Mouse (Mus musculus): ENCODE measurements around the gene Daam1.

Gene Daam1

DNA sequence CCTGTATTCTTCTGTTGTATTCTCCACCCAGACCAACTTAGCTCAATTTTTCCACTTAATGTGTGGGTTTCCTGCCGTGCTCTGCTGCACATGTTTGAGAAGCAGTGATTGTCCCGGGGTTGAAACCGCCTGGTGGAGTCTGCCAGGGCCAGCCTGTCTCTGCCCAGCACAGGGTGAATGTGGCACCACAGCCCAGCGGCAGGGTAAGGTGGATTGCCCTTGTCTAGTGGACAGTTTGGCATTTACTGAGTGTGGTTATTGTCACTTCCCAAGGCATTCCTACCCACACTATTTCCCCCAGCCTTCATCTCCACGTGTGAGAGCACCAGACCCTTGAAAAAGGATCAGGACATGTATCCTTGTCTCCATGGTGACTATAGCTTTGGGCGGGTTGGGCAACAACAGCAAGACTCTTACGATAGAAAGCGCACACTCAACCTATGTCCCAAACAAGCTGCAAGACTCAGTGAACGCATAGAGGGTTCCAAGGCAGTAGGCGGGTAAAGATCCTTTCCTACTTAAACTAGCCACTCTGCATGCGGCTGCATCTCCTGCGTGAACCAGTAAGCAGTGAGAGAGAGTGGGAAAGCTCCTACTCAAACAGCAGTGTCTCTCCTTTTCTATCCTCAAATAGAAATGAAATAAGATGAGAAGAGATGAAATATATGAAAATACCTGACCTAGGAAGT is 139.2 kb downstream of the Daam1 start:
- DNase-seq (ENCODE audit: low spot score in 2 of 2): no peak

DNA sequence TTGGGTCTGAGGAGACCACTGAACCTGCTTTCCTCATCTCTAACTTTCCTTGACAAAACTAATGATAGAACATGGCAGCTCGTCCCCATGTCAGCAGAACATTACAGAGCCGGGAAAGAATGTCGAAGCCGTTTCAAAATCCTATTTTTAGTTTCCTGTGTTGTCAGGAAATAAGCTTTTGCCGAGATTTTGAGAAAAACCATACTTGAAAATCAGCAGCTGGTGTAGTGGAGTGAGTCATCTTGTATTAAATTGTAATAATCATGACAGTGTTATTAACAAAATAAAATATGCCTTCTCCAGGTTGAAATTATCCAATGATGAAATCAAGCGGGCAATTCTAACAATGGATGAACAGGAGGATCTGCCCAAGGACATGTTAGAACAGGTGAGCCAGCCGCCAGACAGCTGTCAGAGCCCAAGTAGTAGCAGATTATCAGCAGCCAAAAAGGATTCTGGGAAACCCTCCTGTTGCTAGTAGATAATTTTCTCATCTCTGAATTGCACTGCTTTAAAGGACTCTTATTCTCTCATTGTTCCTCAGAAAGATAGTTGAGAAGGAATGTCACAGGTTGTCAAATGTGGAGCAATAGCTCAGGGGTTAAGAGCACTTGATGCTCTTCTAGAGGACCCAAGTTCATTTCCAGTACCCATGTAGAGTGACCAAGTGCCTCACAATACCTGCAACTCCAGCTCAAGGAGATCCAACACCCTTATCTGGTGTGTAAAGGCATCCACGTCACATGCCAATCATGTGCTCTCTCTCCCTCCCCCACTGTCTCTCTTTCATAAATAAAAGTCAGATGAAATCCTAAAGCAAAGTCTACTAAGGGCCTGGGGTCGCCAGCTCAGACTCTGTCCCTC is 140.1 kb downstream of the Daam1 start:
- no peak for DNase-seq (ENCODE audit: low spot score in 2 of 2)

DNA sequence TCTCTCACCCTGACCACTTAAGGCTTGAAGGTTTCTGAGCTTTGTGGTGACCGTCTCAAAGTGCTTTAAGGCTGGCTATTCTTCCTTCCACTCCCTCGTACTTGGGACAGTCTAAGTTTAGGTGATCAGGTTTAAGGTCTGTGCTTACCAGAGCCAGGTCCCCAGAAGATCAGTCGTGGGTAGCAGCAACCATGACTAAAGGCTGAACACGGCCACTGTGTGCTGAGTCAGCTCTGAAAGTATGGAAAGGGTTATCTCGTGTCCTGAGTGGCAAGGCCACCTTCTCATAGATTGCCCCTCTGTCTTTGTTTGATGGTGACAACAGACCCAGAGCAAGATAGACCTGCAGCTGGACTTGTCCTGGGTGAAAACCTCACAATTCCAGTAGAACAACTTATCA is 141.2 kb downstream of the Daam1 start:
- no peak for DNase-seq (ENCODE audit: low spot score in 2 of 2)

DNA sequence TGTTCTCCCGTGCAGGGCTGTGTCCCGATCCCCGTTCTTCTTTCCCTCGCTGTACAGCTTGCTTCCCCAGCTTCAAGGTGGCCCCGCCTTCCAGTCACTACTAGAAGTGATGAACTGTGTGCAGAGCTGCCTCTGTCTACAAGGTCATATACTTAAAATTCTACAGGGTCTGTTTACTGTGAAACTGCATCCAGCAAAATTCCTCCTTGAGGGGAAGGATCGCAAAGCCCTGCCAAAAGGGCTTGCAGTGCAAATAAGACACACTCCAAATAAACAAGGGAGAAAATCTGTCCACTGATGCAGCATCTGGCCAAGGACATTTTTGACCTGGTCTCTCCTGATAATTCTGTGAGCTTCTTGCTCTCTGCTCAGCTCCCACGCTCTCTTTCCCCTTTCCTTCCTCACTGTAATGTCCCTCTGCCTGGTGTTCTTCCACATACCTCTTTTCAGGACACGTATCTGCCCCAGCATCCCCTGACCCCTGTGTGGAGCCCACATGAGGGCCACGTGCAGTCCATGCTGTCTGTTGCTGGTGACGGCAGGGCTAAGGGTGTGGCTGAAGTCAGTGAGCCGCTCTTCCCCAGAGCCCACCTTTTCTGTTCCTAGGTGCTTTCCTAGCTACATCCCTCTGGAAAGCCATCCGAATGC is 141.9 kb downstream of the Daam1 start:
- no peak for DNase-seq (ENCODE audit: low spot score in 2 of 2)

DNA sequence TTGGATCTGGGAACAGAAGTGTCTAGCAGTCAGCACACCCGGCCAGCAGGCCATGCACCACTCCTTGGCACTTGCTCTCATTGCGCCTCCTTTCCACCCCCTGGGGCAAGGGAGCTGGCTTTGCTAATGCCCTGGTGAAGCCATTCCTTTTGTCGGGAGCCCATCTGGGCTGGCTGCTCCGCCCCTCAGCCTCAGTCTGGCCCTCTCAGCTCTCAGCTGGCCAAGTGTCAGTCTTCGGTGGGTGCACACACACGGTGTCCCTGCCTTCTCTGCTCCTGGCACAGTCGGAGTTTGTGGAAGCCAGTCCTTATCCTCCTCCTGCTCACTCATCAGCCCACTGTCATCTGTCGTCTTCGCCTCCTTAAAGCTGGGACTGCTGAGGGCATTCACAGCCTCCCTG is 142.7 kb downstream of the Daam1 start:
- DNase-seq (ENCODE audit: low spot score in 2 of 2): no peak

- no peak for DNase-seq (ENCODE audit: low spot score in 2 of 2)
These were observed 144.7 kb downstream of the Daam1 start for GRCm38 (mm10) chr12:71975626-71976025.

DNA sequence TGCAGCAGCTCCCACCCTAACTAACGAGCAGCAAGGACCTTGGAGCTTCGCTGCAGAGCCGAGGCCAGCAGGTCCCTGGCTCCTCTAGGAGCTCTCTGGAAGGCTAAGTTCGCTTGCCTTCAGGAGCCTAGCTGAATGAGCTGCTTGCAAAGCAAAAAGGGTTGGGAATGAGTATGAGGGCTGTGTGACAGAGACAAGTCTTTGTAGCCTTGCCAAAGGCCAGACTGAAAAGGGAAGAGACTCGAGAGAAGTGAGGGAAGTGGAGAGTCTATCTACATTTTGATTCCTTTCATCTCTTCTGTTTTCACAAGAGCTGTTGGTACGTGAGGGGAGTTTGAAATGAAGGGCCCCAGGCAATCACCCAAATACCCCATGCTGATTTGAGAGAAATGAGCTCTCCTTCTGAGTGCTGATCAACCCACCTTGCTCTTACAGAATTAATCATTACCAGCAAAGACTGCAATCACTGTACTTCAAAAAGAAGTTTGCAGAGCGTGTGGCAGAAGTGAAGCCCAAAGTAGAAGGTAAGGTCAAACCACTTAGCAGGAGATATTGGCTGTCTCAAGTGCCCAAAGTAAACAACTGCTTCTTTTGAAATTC is 145.6 kb downstream of the Daam1 start:
- no peak for DNase-seq (ENCODE audit: low spot score in 2 of 2)

DNA sequence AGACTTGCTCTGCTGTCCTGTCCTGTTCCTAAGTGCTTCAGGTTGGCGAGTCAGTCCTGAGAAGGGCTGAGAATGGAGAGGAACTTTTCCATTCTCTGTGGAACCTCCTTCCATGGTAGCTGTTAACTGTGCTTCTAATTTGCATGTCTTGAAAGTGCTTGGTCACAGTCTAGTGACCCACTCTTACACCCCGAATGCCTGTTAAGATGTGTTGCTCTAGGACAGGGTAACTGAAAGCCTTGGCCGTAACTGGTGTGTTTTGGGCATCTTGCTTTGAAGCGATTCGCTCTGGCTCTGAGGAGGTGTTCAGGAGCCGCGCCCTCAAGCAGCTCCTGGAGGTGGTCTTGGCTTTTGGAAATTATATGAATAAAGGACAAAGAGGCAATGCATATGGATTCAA is 146.5 kb downstream of the Daam1 start:
- DNase-seq (ENCODE audit: low spot score in 2 of 2): no peak

GRCm38 (mm10) chr12:71978513-71979352 is 147.9 kb downstream of the Daam1 start:
- DNase-seq (ENCODE audit: low spot score in 2 of 2): no peak

DNA sequence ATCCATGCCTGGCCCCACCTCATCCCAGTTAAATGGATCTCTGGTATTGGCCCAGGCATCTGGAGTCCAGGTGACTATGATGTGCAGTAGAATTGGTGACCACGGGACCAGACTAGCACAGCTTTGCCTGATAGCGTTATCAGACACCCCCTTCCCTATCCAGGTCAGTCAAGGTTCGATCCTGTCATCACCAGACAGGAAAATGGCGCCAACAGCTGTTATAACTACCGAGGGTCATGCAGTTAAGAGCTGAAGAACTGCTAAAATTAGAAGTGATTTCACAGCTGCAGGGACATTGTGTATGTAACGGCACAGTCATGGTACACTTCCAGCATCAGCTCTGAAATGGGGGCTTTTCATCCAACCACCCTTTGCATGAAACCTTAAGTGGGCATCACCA is 149.3 kb downstream of the Daam1 start:
- DNase-seq (ENCODE audit: low spot score in 2 of 2): no peak

- DNase-seq (ENCODE audit: low spot score in 2 of 2): no peak
These were observed 149.9 kb downstream of the Daam1 start for GRCm38 (mm10) chr12:71980746-71981145.

GRCm38 (mm10) chr12:71981250-71981649 is 150.4 kb downstream of the Daam1 start:
- DNase-seq (ENCODE audit: low spot score in 2 of 2): no peak

DNA sequence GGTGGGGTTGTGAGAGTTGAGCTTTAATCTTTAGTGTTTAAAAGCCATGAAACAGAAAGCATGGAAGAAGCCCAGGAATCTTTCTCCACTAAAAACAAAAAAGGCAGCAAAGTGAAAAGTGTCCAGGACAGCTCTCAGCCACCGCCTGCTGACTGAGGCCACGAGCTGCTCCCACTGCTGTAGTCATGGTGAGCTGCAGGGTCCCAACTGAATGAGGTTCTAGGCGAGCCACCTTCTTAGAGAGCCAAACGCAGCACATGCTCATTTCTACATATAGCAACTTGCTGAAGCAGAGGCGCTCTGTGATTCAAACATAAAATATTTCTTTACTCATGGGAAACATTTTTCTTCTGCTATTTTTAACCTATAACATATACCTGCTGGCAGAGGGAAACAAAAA is 150.9 kb downstream of the Daam1 start:
- no peak for DNase-seq (ENCODE audit: low spot score in 2 of 2)

- DNase-seq (ENCODE audit: low spot score in 2 of 2): no peak
These were observed 152.3 kb downstream of the Daam1 start for GRCm38 (mm10) chr12:71983102-71983715.

DNA sequence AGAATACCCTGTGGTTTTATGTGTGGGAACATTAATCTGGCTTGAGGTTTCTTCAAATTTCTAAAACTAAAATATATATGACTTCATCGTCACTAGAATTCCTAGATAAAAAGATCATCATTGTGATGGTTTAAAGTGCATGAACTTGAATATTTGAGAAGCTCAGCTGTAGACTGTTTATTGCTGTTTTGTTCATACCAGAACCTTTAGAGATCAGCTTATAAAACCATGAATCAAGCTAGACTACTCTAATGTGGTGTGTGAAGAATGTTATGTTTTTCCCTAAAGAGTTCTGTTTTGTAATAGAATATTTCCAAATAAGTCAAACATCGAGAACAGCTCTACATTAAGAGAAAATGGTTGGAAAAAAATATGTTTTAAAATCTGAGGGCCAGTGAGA is 156.3 kb downstream of the Daam1 start:
- no peak for DNase-seq (ENCODE audit: low spot score in 2 of 2)

DNA sequence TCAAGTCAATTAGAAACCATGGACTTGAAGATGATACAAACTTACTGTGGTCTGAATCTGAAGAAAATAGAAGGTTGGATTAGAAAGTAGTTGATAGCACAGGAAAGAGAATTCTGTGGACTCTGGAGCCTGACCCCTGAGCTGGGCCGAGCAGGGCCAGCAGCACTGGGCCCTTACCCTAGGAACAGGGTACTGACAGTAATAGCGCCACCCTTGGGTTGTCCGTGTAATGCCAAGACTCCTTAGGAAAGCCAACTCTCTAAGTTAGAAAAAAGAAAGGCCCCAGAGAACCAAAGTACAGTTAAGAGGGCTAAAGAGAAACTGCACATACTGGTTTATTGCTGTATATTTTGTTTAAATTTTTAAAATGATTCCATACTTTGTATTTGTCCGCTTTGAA is 157.0 kb downstream of the Daam1 start:
- DNase-seq (ENCODE audit: low spot score in 2 of 2): no peak

DNA sequence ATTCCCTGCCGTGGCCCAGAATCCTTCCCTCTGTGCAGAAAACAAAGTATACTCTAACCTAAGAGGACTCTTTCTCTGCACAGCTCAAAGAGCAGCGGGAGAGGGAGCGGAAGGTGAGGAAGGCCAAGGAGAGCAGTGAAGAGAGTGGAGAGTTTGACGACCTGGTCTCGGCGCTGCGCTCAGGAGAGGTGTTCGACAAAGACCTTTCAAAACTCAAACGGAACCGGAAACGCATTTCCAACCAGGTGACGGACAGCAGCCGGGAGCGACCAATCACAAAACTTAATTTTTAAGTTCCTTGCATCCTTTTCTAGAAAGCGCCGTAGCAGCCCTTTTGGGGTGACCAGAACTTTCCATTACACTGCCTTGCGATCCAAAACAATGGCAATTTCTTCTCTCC is 158.7 kb downstream of the Daam1 start:
- no peak for DNase-seq (ENCODE audit: low spot score in 2 of 2)

GRCm38 (mm10) chr12:71992599-71993210 is 161.8 kb downstream of the Daam1 start:
- DNase-seq (ENCODE audit: low spot score in 2 of 2): no peak

- DNase-seq (ENCODE audit: low spot score in 2 of 2): no peak
These were observed 165.0 kb downstream of the Daam1 start for GRCm38 (mm10) chr12:71995831-71996230.

DNA sequence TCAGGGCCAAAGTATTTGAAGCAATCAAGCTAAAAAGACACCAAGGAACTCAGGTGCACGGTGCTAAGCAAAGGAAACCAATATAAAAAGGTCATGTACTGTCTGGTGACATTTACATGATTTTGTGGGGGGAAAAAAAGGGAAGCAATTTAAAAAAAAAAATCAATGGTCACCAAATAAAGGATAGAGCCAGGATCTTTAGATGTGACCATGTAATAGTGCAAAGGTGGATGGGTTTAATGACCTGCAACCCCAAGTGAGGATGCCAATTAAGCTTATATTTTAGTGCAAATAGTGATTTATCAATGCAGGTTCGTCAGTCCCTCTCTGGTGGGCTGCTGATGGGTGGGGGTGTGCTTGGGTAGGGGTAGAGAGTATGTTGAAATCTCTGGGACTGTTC is 166.0 kb downstream of the Daam1 start:
- no peak for DNase-seq (ENCODE audit: low spot score in 2 of 2)

DNA sequence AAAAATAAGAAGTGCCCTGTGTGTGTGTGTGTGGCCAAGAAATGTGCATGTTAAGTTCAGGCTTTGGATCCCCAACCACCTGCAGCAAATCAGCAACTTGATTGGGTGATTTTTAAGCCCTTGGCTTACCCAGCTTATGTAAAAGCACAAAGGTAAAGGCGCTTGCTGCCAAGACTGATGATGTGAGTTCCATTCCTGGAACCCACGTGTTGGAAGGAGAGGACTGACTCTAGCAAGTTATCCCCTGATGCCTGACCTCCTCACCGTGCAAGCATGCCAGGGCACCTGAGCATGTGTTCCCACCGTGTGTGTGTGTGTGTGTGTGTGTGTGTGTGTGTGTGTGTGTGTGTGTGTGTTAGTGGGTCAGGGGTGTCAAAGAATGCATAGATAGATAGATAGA is 166.5 kb downstream of the Daam1 start:
- no peak for DNase-seq (ENCODE audit: low spot score in 2 of 2)
